Mouse (Mus musculus) thymus, adult 2 months (tissue): ENCODE measurements around the gene Ccdc12. TPM values are rescaled to one million over a fixed set of nuclear protein-coding genes. Genes with fewer than 3 reads are reported as not detected.

Experiments
- DNase-seq: peaks from one replicate; pipeline ENCODE4 v3.0.0; 2021
- H3K27ac ChIP-seq: fragments of 200-500 bp; 2 replicates; pipeline ENCODE4 v1.5.1; 2012; ENCODE audit warnings: low read length, control low read depth; ENCODE audit not compliant: control insufficient read depth, insufficient read depth
- H3K27me3 ChIP-seq: fragments of 200-500 bp; 2 replicates; pipeline ENCODE4 v1.6.1; 2012; ENCODE audit warnings: mild to moderate bottlenecking, low read length, moderate library complexity, mixed read lengths; ENCODE audit not compliant: control insufficient read depth, insufficient read depth
- H3K36me3 ChIP-seq: fragments of 200-500 bp; 2 replicates; pipeline ENCODE4 v1.6.1; 2012; ENCODE audit warnings: mild to moderate bottlenecking, low read length, moderate library complexity; ENCODE audit not compliant: control insufficient read depth, insufficient read depth
- H3K4me1 ChIP-seq: fragments of 200-500 bp; replicated peaks from 2 replicates; pipeline ENCODE4 v1.6.1; 2012; ENCODE audit warnings: low read length; ENCODE audit not compliant: control insufficient read depth, insufficient read depth
- H3K4me3 ChIP-seq: fragments of 200-500 bp; 2 replicates; pipeline ENCODE4 v1.5.1; 2012; ENCODE audit warnings: mild to moderate bottlenecking, low read length, control low read depth, moderate library complexity; ENCODE audit not compliant: control insufficient read depth, insufficient read depth
- CTCF ChIP-seq: fragments of 200-500 bp; IDR thresholded peaks from 2 replicates; pipeline ENCODE4 v1.5.1; 2012; ENCODE audit warnings: mild to moderate bottlenecking, control low read depth, low read length, moderate library complexity, borderline replicate concordance; ENCODE audit not compliant: control insufficient read depth, poor library complexity, insufficient read depth; ENCODE audit errors: extremely low read depth
- POLR2A ChIP-seq: fragments of 200-500 bp; IDR thresholded peaks from 2 replicates; pipeline ENCODE4 v1.6.1; 2012; ENCODE audit warnings: mild to moderate bottlenecking, low read length, control low read depth, moderate library complexity; ENCODE audit not compliant: control insufficient read depth, poor library complexity, insufficient read depth; ENCODE audit errors: extremely low read depth
- WGBS: fragments of 180-500 bp; shearing (Covaris S2); methylation state at CpG from one replicate; pipeline ENCODE4 v1.1.7; 2018; 5-methylcytosine and 5-hydroxymethylcytosine counted together
- polyA plus RNA-seq: library from polyadenylated mRNA; depleted of rRNA; stranded (reverse); fragments of >200 nt; gene quantifications from 2 replicates; pipeline ENCODE4 v1.2.3, GENCODE M21; 2012

Gene Ccdc12
- polyA plus RNA-seq, 1 experiment: 152 TPM

DNA sequence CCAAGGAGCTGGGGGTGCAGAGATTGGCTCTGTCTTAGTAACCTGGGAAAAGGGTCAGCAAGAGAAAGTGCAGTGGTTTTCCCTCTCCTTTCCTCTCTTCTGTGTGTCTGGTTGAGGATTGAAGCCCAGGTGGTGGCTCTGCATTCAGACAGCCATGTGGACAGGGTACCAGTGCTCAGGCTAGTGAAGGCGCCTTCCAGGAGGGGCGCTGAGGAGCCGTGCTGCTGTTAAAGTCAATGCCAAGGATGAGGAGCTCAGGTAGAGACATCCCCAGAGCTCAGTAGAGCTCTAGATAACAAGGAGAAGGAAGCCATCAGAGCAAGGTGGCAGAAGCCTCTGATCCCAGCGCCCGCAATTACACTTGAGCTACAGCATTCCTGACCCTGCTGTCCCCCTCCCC is 30.8 kb downstream of the Ccdc12 start:
- no peaks in the 10 kb centered on the region for H3K36me3 ChIP-seq
- peaks cover 35% of the 10 kb centered on the region for H3K4me1 ChIP-seq
- TF ChIP-seq CTCF (no peak), POLR2A (no peak)
- no peaks in the 10 kb centered on the region for H3K27me3 ChIP-seq
- no peak overlapping the region for H3K27ac ChIP-seq
- WGBS: 93% methylated on average over 5 of the region's 5 CpGs
- H3K4me3 ChIP-seq: no peak overlapping the region
- no peak for DNase-seq

DNA sequence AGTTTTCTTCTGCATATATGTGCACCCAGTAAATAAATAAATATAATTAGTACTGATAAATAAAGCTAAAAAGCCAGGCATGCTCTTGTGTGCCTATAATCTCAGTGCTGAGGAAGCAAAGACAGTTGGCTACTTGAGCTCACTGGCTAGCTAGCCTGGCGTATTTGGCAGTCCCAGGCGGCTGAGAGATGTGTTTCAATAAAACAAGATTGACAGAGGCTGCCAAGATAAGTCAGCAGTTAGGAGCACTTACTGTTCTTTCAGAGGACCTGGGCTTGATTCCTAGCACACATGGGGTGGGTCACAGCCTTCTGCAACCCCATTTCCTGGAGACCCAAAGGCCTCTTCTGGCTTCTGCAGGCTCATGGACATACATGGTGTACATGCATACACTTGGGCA is 31.5 kb downstream of the Ccdc12 start:
- Histone ChIP-seq H3K4me3 (no peak overlapping the region), H3K4me1 (peaks cover 35% of the 10 kb centered on the region), H3K27ac (no peak overlapping the region; the same call in 1 of the 2 replicates), H3K27me3 (no peaks in the 10 kb centered on the region), H3K36me3 (no peaks in the 10 kb centered on the region)
- TF ChIP-seq POLR2A (no peak), CTCF (no peak)
- no peak for DNase-seq
- WGBS: 97% methylated on average over 2 of the region's 2 CpGs

DNA sequence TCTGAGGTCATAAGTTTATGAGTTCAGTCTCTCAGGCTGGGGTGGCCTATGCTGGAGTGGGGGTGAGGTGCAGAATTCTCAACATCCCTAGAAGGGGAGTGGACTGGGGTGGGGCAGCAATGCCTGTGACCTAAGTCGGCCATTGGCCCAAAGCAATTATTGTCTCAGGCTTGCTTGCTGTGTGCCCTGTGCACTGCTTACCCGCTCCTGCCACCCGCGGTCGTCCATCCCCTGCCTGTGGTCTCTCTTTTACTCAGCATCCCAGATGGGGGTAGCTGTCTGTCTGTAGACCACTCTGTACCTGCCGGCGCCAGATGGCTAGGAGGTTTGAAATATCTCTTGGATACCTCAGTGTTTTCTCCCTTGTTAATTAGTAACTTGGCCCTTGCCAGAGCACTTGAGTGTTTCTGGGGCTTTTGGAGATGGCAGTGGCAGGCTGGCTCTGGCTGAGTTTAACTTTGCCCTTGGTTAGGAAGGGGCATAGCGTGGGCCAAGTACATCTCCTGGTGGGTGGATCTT is 33.0 kb downstream of the Ccdc12 start:
- 97% methylated on average over 8 of the region's 8 CpGs for WGBS
- H3K27ac ChIP-seq: no peak overlapping the region
- DNase-seq: no peak
- H3K27me3 ChIP-seq: no peaks in the 10 kb centered on the region
- H3K36me3 ChIP-seq: peaks cover 6% of the 10 kb centered on the region; the same call in 1 of the 2 replicates
- no peak overlapping the region for H3K4me3 ChIP-seq
- peaks cover 21% of the 10 kb centered on the region for H3K4me1 ChIP-seq
- TF ChIP-seq POLR2A (no peak), CTCF (no peak)

DNA sequence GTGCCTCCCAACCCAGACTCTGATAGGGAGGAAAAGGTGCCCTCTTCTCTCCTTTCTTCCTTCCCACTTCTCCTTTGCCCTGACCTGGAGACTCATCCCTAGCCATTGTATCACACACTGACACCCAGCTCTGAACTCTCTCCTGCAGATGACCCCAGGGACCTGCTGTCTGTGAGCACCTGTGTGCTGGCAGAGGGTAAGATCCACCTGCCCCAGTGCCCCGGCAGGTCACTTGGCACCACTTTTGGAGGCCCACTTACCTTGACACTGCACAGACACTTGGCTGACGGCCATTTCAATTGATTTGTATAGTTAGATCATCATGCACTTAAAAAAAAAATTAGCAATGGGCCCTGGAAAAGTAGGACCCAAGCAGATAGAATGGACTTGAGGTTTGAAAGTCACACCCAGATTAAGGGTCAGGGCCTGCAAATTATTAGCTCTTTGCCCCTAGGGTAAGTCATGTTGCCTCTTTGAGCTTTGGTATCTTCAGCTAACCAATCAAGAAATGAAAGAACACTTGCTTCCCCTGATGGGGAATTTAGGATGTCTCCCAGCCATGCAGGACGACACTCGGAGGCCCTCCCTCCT is 39.0 kb downstream of the Ccdc12 start:
- H3K4me3 ChIP-seq: no peak overlapping the region
- 96% methylated on average over 4 of the region's 4 CpGs for WGBS
- no peak overlapping the region for H3K27ac ChIP-seq
- DNase-seq: no peak
- TF ChIP-seq POLR2A: no peak
- TF ChIP-seq CTCF: no peak
- H3K4me1 ChIP-seq: no peaks in the 10 kb centered on the region
- H3K36me3 ChIP-seq: peaks cover 14% of the 10 kb centered on the region
- no peaks in the 10 kb centered on the region for H3K27me3 ChIP-seq

DNA sequence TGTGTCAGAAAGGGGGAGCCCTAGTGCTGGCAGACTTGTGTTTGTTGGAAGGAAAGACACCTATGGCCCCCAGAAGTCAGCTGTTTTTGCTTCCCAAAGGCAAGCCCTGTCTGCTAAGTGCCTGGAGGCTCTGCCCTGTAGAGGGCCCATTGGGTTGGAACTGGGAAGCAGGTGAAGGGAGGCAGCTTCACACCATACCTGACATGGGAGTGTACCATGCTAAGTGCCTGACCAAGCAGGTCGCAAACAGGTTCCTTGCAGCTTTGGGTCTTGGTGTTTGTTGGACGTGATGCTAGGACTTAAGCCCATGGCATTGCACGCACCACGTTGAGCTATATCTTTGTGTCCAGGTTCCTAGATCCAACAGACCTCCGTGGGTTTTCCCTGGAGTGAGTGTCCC is 40.1 kb downstream of the Ccdc12 start:
- 98% methylated on average over 5 of the region's 5 CpGs for WGBS
- no peak overlapping the region for H3K4me3 ChIP-seq
- TF ChIP-seq POLR2A (no peak), CTCF (no peak)
- DNase-seq: no peak
- H3K4me1 ChIP-seq: no peaks in the 10 kb centered on the region
- no peaks in the 10 kb centered on the region for H3K27me3 ChIP-seq
- H3K36me3 ChIP-seq: peaks cover 14% of the 10 kb centered on the region
- H3K27ac ChIP-seq: no peak overlapping the region

DNA sequence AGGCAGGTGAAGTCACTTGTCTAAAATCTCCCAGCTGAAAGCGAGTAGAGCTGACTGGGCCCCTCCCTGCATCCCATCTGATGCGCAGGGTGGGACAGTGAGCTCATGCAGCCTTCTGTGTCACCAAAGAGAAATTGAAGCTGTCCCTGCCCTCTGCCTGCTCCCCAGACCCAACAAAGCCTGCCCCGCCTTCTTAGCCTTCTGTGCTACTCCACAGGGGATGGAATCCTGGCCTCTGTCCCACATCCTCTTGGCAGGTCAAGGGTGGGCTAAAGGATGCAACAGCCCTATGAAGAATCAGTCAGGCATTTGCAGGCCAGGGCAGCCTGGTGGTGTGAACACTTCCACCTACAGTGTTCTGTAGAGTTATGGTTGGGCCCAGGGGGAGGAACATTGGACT is 41.2 kb downstream of the Ccdc12 start:
- WGBS: 86% methylated on average over 3 of the region's 3 CpGs
- Histone ChIP-seq H3K4me1 (no peaks in the 10 kb centered on the region), H3K27ac (no peak overlapping the region), H3K27me3 (no peaks in the 10 kb centered on the region), H3K36me3 (peaks cover 14% of the 10 kb centered on the region), H3K4me3 (no peak overlapping the region)
- TF ChIP-seq CTCF: no peak
- TF ChIP-seq POLR2A: no peak
- no peak for DNase-seq

DNA sequence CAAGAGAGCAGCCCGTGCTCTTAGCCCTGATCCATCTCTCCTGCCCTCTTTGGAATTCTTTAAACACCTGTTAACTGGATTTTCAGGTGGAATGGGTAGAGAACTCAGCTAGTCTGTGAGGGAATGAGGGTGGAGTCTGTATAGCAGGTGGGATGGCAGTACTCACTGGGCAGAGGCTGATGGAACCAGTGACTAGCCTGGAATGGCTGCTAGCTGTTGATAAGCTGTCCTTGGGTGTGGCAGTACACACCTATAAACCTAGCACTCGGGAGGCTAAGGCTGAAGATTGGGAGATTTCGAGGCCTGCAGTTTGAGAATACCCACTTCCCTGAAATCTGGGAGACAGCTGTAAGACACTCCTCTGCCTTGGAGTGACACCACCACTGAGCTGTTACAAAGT is 43.3 kb downstream of the Ccdc12 start:
- H3K4me1 ChIP-seq: no peaks in the 10 kb centered on the region
- TF ChIP-seq CTCF (no peak), POLR2A (no peak)
- no peak for DNase-seq

More for the DNA sequence above, 43.3 kb downstream of the Ccdc12 start:
- peaks cover 6% of the 10 kb centered on the region for H3K36me3 ChIP-seq
- WGBS: 97% methylated on average over 3 of the region's 3 CpGs
- no peak overlapping the region for H3K4me3 ChIP-seq
- no peak overlapping the region for H3K27ac ChIP-seq
- no peaks in the 10 kb centered on the region for H3K27me3 ChIP-seq
